In the genomic region with DNA sequence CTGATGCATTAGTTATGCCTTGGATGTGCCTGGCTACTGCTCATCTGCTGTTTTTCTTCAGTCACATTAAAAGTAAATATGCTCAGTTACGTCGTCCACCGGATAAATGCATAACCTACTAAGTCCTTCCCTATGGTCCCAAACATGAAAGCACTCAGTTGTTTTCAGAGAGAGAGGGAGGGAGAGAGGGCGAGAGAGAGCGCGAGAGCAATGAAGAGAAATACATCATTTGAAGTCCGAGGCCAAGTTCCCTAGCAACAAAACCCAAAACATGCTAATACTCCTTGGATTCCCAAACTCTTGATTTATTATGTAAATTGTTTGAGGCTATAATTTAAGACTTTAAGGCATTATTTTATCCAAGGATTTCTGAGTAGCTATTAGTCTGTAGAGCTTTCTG, we compare ENCODE assay signal across 22 mouse cellular contexts.
"Had no signal": no experiment of that assay in that cellular context is flagged by ENCODE, and none has a peak within 500 bp of the region (broad histone marks: within the 10 kb centered on the region; RNA-seq: fewer than 3 reads in every experiment).

No protein-coding gene starts in this region.

- H3K9ac ChIP-seq: heart, embryonic 13.5 days; heart, embryonic 15.5 days; hindbrain, embryonic 13.5 days; hindbrain, embryonic 15.5 days; limb, embryonic 13.5 days; limb, embryonic 15.5 days; liver, embryonic 12.5 days had no signal

- H3K9me3 ChIP-seq: heart, embryonic 13.5 days; heart, embryonic 15.5 days; hindbrain, embryonic 13.5 days; hindbrain, embryonic 15.5 days; limb, embryonic 13.5 days; limb, embryonic 15.5 days; liver, embryonic 12.5 days had no signal

- H3K4me2 ChIP-seq: heart, embryonic 11.5 days; heart, embryonic 13.5 days; heart, embryonic 15.5 days; hindbrain, embryonic 13.5 days; hindbrain, embryonic 15.5 days; limb, embryonic 13.5 days; limb, embryonic 15.5 days; liver, embryonic 12.5 days had no signal

- DNase-seq: gastrocnemius, postnatal 14 days; gastrocnemius, postnatal 36 days; heart, adult 11 months; heart, postnatal 14 days; heart, postnatal 36 days; kidney, adult 11 months; kidney, adult 2 months; kidney, postnatal 14 days; kidney, postnatal 36 days; layer of hippocampus, adult 9-11 months; layer of hippocampus, postnatal 36 days; left cerebral cortex, postnatal 4 days had no signal

- H3K4me1 ChIP-seq: limb, embryonic 13.5 days; limb, embryonic 15.5 days had no signal

- H3K4me3 ChIP-seq: heart, embryonic 13.5 days; heart, embryonic 15.5 days; hindbrain, embryonic 13.5 days; hindbrain, embryonic 15.5 days; limb, embryonic 13.5 days; limb, embryonic 15.5 days; liver, embryonic 12.5 days had no signal

- H3K36me3 ChIP-seq: heart, embryonic 13.5 days; heart, embryonic 15.5 days; hindbrain, embryonic 13.5 days; hindbrain, embryonic 15.5 days; limb, embryonic 13.5 days; limb, embryonic 15.5 days; liver, embryonic 12.5 days had no signal

- H3K27me3 ChIP-seq: heart, embryonic 13.5 days; heart, embryonic 15.5 days; hindbrain, embryonic 13.5 days; hindbrain, embryonic 15.5 days; limb, embryonic 13.5 days; limb, embryonic 15.5 days; liver, embryonic 12.5 days had no signal

- ATAC-seq: hindbrain, postnatal 0 days; intestine, embryonic 16.5 days; liver, embryonic 12.5 days had no signal

- H3K27ac ChIP-seq: heart, embryonic 13.5 days; heart, embryonic 15.5 days; hindbrain, embryonic 15.5 days; hindbrain, postnatal 0 days; limb, embryonic 13.5 days; limb, embryonic 15.5 days; liver, embryonic 12.5 days had no signal
